Mouse (Mus musculus) spleen, adult 2 months (tissue): ENCODE data around the gene Myo10.

Source experiments
- CTCF ChIP-seq: fragments of 200-500 bp; IDR thresholded peaks from 2 replicates; pipeline ENCODE4 v1.5.1; 2011; ENCODE audit warnings: mild to moderate bottlenecking, inconsistent platforms; ENCODE audit not compliant: insufficient read depth, insufficient read length, insufficient replicate concordance; ENCODE audit errors: extremely low read depth
- POLR2A ChIP-seq: fragments of 200-500 bp; IDR thresholded peaks from 2 replicates; pipeline ENCODE4 v1.6.1; 2011; ENCODE audit warnings: low read depth, low read length, inconsistent platforms

- no peak for TF ChIP-seq CTCF
- no peak for TF ChIP-seq POLR2A
These were observed 16.9 kb downstream of the Myo10 start for GRCm38 (mm10) chr15:25639217-25639616.
